Mouse (Mus musculus) frontal cortex, adult (tissue): ENCODE results near the gene Olfr1535.

Source experiments
- ATAC-seq: cut with Nextera tagmentation; 2 replicates; pipeline ENCODE4 v1.9.2; 2017; ENCODE audit warnings: mild to moderate bottlenecking, moderate library complexity, mixed read lengths; ENCODE audit not compliant: low TSS enrichment

Olfr1535 gene

GRCm38 (mm10) chr13:21559793-21560192 is at the start of gene Olfr1535:
TSS of gene Olfr1535 (minus strand) at chr13:21559893.
- no peak for ATAC-seq

GRCm38 (mm10) chr13:21591618-21592017 is 31.9 kb upstream of the Olfr1535 start:
- ATAC-seq: no peak

- ATAC-seq: no peak
Measured at GRCm38 (mm10) chr13:21581659-21582058, 22.0 kb upstream of the Olfr1535 start, which contains the start of gene Olfr1364. TSS of gene Olfr1364 (minus strand) at chr13:21581759.

GRCm38 (mm10) chr13:21550416-21551110 is 9.1 kb downstream of the Olfr1535 start:
- ATAC-seq: no peak

- ATAC-seq: no peak
Measured at GRCm38 (mm10) chr13:21549487-21549886, 10.2 kb downstream of the Olfr1535 start.

GRCm38 (mm10) chr13:21542708-21543107 is 17.0 kb downstream of the Olfr1535 start, which contains the start of gene Olfr1366:
TSS of gene Olfr1366 (minus strand) at chr13:21542808.
- no peak for ATAC-seq

- peak; percentile 100 for ATAC-seq
Measured at GRCm38 (mm10) chr13:21530781-21531201, 28.9 kb downstream of the Olfr1535 start, which contains the start of gene Zkscan8. TSS of gene Zkscan8 (minus strand) at chr13:21531120.

- no peak for ATAC-seq
Measured at GRCm38 (mm10) chr13:21530136-21530535, 29.6 kb downstream of the Olfr1535 start.

GRCm38 (mm10) chr13:21506221-21506649 is 53.5 kb downstream of the Olfr1535 start:
- peak; percentile 100 for ATAC-seq
